12 mouse cellular contexts compared by ENCODE assay signal in the genomic region with DNA sequence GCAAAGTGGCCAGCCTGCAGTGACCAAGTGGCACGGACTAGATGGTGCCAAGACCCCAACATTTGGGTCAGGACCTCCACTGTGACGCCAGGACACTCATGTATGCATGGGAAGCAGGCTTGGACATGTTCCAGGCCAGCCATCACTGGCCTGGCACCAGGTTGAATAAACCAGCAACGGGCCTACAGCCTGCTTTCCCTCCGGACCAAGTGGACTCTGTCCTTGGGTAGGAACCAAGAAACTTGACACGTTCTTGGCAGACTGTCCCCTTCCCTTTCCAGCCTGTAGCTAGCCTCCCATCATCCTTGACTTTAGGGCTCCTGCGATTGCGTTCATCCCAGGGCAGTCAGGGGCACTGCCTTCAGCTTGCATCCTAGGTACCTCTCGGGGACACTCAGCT. TPM values are rescaled to one million over a fixed set of nuclear protein-coding genes. Genes with fewer than 3 reads are reported as not detected.
DNase-seq lines count a peak whose midpoint lies in the region; ATAC-seq and TF ChIP-seq lines count a peak whose summit lies in the region.
"Had no signal": no experiment of that assay in that cellular context is flagged by ENCODE, and none has a peak within 500 bp of the region (broad histone marks: within the 10 kb centered on the region; RNA-seq: fewer than 3 reads in every experiment).

No protein-coding gene starts in this region.

- H3K4me3 ChIP-seq in midbrain, embryonic 10.5 days, result no peak overlapping the region
- H3K4me3 ChIP-seq in midbrain, embryonic 11.5 days (ENCODE audit: low read depth, low read length), result no peak overlapping the region
- no peak overlapping the region for H3K4me3 ChIP-seq in gastrocnemius, adult 2 months
- no peak overlapping the region for H3K4me3 ChIP-seq in stomach, embryonic 16.5 days (replicated peaks; ENCODE audit: low read length)
- H3K4me3 ChIP-seq in midbrain, embryonic 15.5 days, result no peak overlapping the region

- 90% methylated on average over 8 of the region's 8 CpGs for WGBS in midbrain, embryonic 10.5 days
- WGBS in midbrain, embryonic 11.5 days, result 88% methylated on average over 8 of the region's 8 CpGs
- WGBS in stomach, embryonic 16.5 days, result 58% methylated on average over 8 of the region's 8 CpGs
- WGBS in midbrain, embryonic 15.5 days, result 90% methylated on average over 8 of the region's 8 CpGs

- no peak for DNase-seq in midbrain, embryonic 10.5 days (ENCODE audit: low spot score)
- DNase-seq in midbrain, embryonic 11.5 days (ENCODE audit: low spot score, missing footprints), result no peak
- peak; percentile 88 for DNase-seq in gastrocnemius, adult 2 months
- DNase-seq in kidney, adult 9 months, result peak; percentile 93
- DNase-seq: liver; thymus, postnatal 4 days had no signal

- no peak for ATAC-seq in midbrain, embryonic 11.5 days (ENCODE audit: low FRiP score)
- ATAC-seq in stomach, embryonic 16.5 days (ENCODE audit: insufficient read depth, low FRiP score), result no peak
- no peak for ATAC-seq in megakaryocyte progenitor cell, adult 5-6 weeks (replicated peaks; ENCODE audit: poor library complexity)
- no peak for ATAC-seq in midbrain, embryonic 15.5 days (replicated peaks)

- intact Hi-C loops in gastrocnemius, adult 2 months (cut with DNase I), result no loop called here

- TF ChIP-seq CTCF in gastrocnemius, adult 2 months (IDR thresholded peaks at IDR 0.05), result no peak

- 0 out of 2 replicates have a peak, but pooled peaks cover 5% of the 10 kb centered on the region for H3K36me3 ChIP-seq in midbrain, embryonic 10.5 days
- no peaks in the 10 kb centered on the region for H3K36me3 ChIP-seq in midbrain, embryonic 11.5 days (ENCODE audit: control insufficient read depth, insufficient read depth, low read length)
- H3K36me3 ChIP-seq in stomach, embryonic 16.5 days (ENCODE audit: control insufficient read depth, insufficient read depth, low read length), result no peaks in the 10 kb centered on the region
- no peaks in the 10 kb centered on the region for H3K36me3 ChIP-seq in midbrain, embryonic 15.5 days (replicated peaks)

- H3K4me1 ChIP-seq in midbrain, embryonic 10.5 days, result peaks cover 36% of the 10 kb centered on the region
- H3K4me1 ChIP-seq in midbrain, embryonic 11.5 days (ENCODE audit: control insufficient read depth, insufficient read depth, low read length), result peaks cover 16% of the 10 kb centered on the region
- H3K4me1 ChIP-seq in stomach, embryonic 16.5 days (ENCODE audit: control insufficient read depth, insufficient read depth, low read length), result peaks cover 28% of the 10 kb centered on the region
- peaks cover 17% of the 10 kb centered on the region for H3K4me1 ChIP-seq in midbrain, embryonic 15.5 days

- no peak overlapping the region for H3K4me2 ChIP-seq in midbrain, embryonic 11.5 days
- H3K4me2 ChIP-seq in stomach, embryonic 16.5 days (ENCODE audit: low read depth, low read length), result no peak overlapping the region
- H3K4me2 ChIP-seq in midbrain, embryonic 15.5 days, result no peak overlapping the region

- H3K27ac ChIP-seq in midbrain, embryonic 10.5 days (replicated peaks), result peak overlapping the region; percentile 23
- H3K27ac ChIP-seq in midbrain, embryonic 11.5 days (ENCODE audit: low read depth, low read length), result no peak overlapping the region
- H3K27ac ChIP-seq in gastrocnemius, adult 2 months, result peak overlapping the region; percentile 80
- H3K27ac ChIP-seq in stomach, embryonic 16.5 days (ENCODE audit: low read length), result no peak overlapping the region
- H3K27ac ChIP-seq in midbrain, embryonic 15.5 days, result no peak overlapping the region

- no peak overlapping the region for H3K9ac ChIP-seq in midbrain, embryonic 11.5 days (ENCODE audit: low read length)
- peak overlapping the region; percentile 32; the same call in 1 of the 2 replicates for H3K9ac ChIP-seq in stomach, embryonic 16.5 days (ENCODE audit: low read length)
- H3K9ac ChIP-seq in midbrain, embryonic 15.5 days, result no peak overlapping the region

- no peaks in the 10 kb centered on the region for H3K27me3 ChIP-seq in midbrain, embryonic 10.5 days (ENCODE audit: low read depth, poor library complexity, severe bottlenecking)
- no peaks in the 10 kb centered on the region for H3K27me3 ChIP-seq in midbrain, embryonic 11.5 days (ENCODE audit: control insufficient read depth, insufficient read depth, low read length)
- no peaks in the 10 kb centered on the region for H3K27me3 ChIP-seq in stomach, embryonic 16.5 days (ENCODE audit: control insufficient read depth, insufficient read depth, low read length)
- H3K27me3 ChIP-seq in midbrain, embryonic 15.5 days (replicated peaks), result no peaks in the 10 kb centered on the region

- no peaks in the 10 kb centered on the region for H3K9me3 ChIP-seq in midbrain, embryonic 10.5 days (replicated peaks)
- H3K9me3 ChIP-seq in midbrain, embryonic 11.5 days (ENCODE audit: control insufficient read depth, low read length), result no peaks in the 10 kb centered on the region
- H3K9me3 ChIP-seq in stomach, embryonic 16.5 days (replicated peaks; ENCODE audit: control insufficient read depth, low read length), result no peaks in the 10 kb centered on the region
- no peaks in the 10 kb centered on the region for H3K9me3 ChIP-seq in midbrain, embryonic 15.5 days

RNA-seq across cellular contexts. Expression of a gene that starts 11.2 kb away (rescaled TPM):
- polyA plus RNA-seq in midbrain, embryonic 10.5 days (2016; fragmentation: Nextera tagmentation; extraction: Ambion mirVana), result 62.5 and 78.6 TPM in 2 replicates
- polyA plus RNA-seq in midbrain, embryonic 11.5 days (2014; fragmentation: Nextera tagmentation; extraction: Ambion mirVana), result 119 and 138 TPM in 2 replicates
- 10 to 100 TPM; 35.5 to 54.5 TPM for total RNA-seq in gastrocnemius, adult 2 months (2021)
- polyA plus RNA-seq in stomach, embryonic 16.5 days (2015; fragmentation: Nextera tagmentation; extraction: Ambion mirVana), result 22.5 and 30.0 TPM in 2 replicates
- total RNA-seq in megakaryocyte progenitor cell, adult 5-6 weeks (2015), result 16.1 and 29.1 TPM in 2 replicates
- 19.8 and 21.0 TPM in 2 replicates for total RNA-seq in megakaryocyte progenitor cell, adult 5-6 weeks (2017)
- polyA plus RNA-seq in midbrain, embryonic 15.5 days (2015; fragmentation: Nextera tagmentation; extraction: Ambion mirVana), result 83.0 and 94.4 TPM in 2 replicates

RNA-seq across cellular contexts. Expression of a gene that starts 14.5 kb away (rescaled TPM):
- 315 and 355 TPM in 2 replicates for polyA plus RNA-seq in midbrain, embryonic 10.5 days (2016; fragmentation: Nextera tagmentation; extraction: Ambion mirVana)
- polyA plus RNA-seq in midbrain, embryonic 11.5 days (2014; fragmentation: Nextera tagmentation; extraction: Ambion mirVana), result 305 and 326 TPM in 2 replicates
- total RNA-seq in gastrocnemius, adult 2 months (2021), result 10 to 100 TPM; 61.7 to 65.6 TPM
- 154 and 173 TPM in 2 replicates for polyA plus RNA-seq in stomach, embryonic 16.5 days (2015; fragmentation: Nextera tagmentation; extraction: Ambion mirVana)
- 121 and 125 TPM in 2 replicates for total RNA-seq in megakaryocyte progenitor cell, adult 5-6 weeks (2015)
- total RNA-seq in megakaryocyte progenitor cell, adult 5-6 weeks (2017), result 214 and 249 TPM in 2 replicates
- 175 and 193 TPM in 2 replicates for polyA plus RNA-seq in midbrain, embryonic 15.5 days (2015; fragmentation: Nextera tagmentation; extraction: Ambion mirVana)

RNA-seq across cellular contexts. Expression of a gene that starts 15.7 kb away (rescaled TPM):
- not detected in 2 replicates for polyA plus RNA-seq in midbrain, embryonic 10.5 days (2016; fragmentation: Nextera tagmentation; extraction: Ambion mirVana)
- polyA plus RNA-seq in midbrain, embryonic 11.5 days (2014; fragmentation: Nextera tagmentation; extraction: Ambion mirVana), result 0.04 TPM in 1 of 2 replicates, not detected in the other
- not detected for total RNA-seq in gastrocnemius, adult 2 months (2021)
- polyA plus RNA-seq in stomach, embryonic 16.5 days (2015; fragmentation: Nextera tagmentation; extraction: Ambion mirVana), result not detected in 2 replicates
- total RNA-seq in megakaryocyte progenitor cell, adult 5-6 weeks (2015), result 0.07 TPM in 1 of 2 replicates, not detected in the other
- not detected in 2 replicates for total RNA-seq in megakaryocyte progenitor cell, adult 5-6 weeks (2017)
- polyA plus RNA-seq in midbrain, embryonic 15.5 days (2015; fragmentation: Nextera tagmentation; extraction: Ambion mirVana), result 0.05 and 0.14 TPM in 2 replicates
- total RNA-seq: common myeloid progenitor, adult 5-6 weeks had no signal
- polyA plus RNA-seq: heart, embryonic 14.5 days; neural tube, embryonic 14.5 days had no signal

RNA-seq across cellular contexts. Expression of a gene that starts 27.4 kb away (rescaled TPM):
- polyA plus RNA-seq in midbrain, embryonic 10.5 days (2016; fragmentation: Nextera tagmentation; extraction: Ambion mirVana), result 51.8 and 89.7 TPM in 2 replicates
- polyA plus RNA-seq in midbrain, embryonic 11.5 days (2014; fragmentation: Nextera tagmentation; extraction: Ambion mirVana), result 103 and 108 TPM in 2 replicates
- 10 to 100 TPM in 1 of 2 experiments, 1 to 10 TPM in 1; 9.3 to 22.5 TPM for total RNA-seq in gastrocnemius, adult 2 months (2021)
- 47.4 and 57.5 TPM in 2 replicates for polyA plus RNA-seq in stomach, embryonic 16.5 days (2015; fragmentation: Nextera tagmentation; extraction: Ambion mirVana)
- 11.7 and 11.8 TPM in 2 replicates for total RNA-seq in megakaryocyte progenitor cell, adult 5-6 weeks (2015)
- 3.6 and 5.2 TPM in 2 replicates for total RNA-seq in megakaryocyte progenitor cell, adult 5-6 weeks (2017)
- 70.1 and 74.5 TPM in 2 replicates for polyA plus RNA-seq in midbrain, embryonic 15.5 days (2015; fragmentation: Nextera tagmentation; extraction: Ambion mirVana)

RNA-seq across cellular contexts. Expression of a gene that starts 30.8 kb away (rescaled TPM):
- not detected in 2 replicates for polyA plus RNA-seq in midbrain, embryonic 10.5 days (2016; fragmentation: Nextera tagmentation; extraction: Ambion mirVana)
- polyA plus RNA-seq in midbrain, embryonic 11.5 days (2014; fragmentation: Nextera tagmentation; extraction: Ambion mirVana), result not detected in 2 replicates
- not detected for total RNA-seq in gastrocnemius, adult 2 months (2021)
- 2.0 and 4.2 TPM in 2 replicates for polyA plus RNA-seq in stomach, embryonic 16.5 days (2015; fragmentation: Nextera tagmentation; extraction: Ambion mirVana)
- total RNA-seq in megakaryocyte progenitor cell, adult 5-6 weeks (2015), result not detected in 2 replicates
- 0.12 TPM in 1 of 2 replicates, not detected in the other for total RNA-seq in megakaryocyte progenitor cell, adult 5-6 weeks (2017)
- not detected in 2 replicates for polyA plus RNA-seq in midbrain, embryonic 15.5 days (2015; fragmentation: Nextera tagmentation; extraction: Ambion mirVana)
- total RNA-seq: common myeloid progenitor, adult 5-6 weeks had no signal
- polyA plus RNA-seq: heart, embryonic 14.5 days; neural tube, embryonic 14.5 days had no signal

Comparison
In these comparisons a context has a peak if more than half of its experiments do, and no peak if none do; other contexts are left out.
1. H3K27ac ChIP-seq: peak in midbrain, embryonic 10.5 days (single experiment) and gastrocnemius, adult 2 months (single experiment); none in midbrain, embryonic 11.5 days (single experiment), stomach, embryonic 16.5 days (single experiment) and midbrain, embryonic 15.5 days (single experiment).
2. DNase-seq: peak in gastrocnemius, adult 2 months (single experiment) and kidney, adult 9 months (single experiment); none in midbrain, embryonic 10.5 days (single experiment) and midbrain, embryonic 11.5 days (single experiment).